Mouse (Mus musculus) heart, adult 2 months (tissue): ENCODE measurements at regions not wholly inside any gene's neighbourhood (a gene's known extent, or its start where the extent isn't known, plus 50 kb on each side); places are given as distances from the start of the nearest gene placed in this dataset.

ENCODE experiments used
- DNase-seq, 2 experiments: peaks; one replicate each; pipeline ENCODE4 v3.0.0; 2021
- H3K27ac ChIP-seq: fragments of 200-600 bp; 2 replicates; pipeline ENCODE4 v1.8.1; 2022
- H3K27me3 ChIP-seq: fragments of 200-500 bp; 2 replicates; pipeline ENCODE4 v1.6.1; 2012; ENCODE audit warnings: mild to moderate bottlenecking, low read length, inconsistent platforms, mixed read lengths; ENCODE audit not compliant: control insufficient read depth, insufficient read depth
- H3K36me3 ChIP-seq: fragments of 200-500 bp; 2 replicates; pipeline ENCODE4 v1.6.1; 2012; ENCODE audit warnings: low read length, inconsistent platforms; ENCODE audit not compliant: control insufficient read depth, insufficient read depth
- H3K4me1 ChIP-seq: fragments of 200-500 bp; 2 replicates; pipeline ENCODE4 v1.6.1; 2011; ENCODE audit warnings: low read length; ENCODE audit not compliant: control insufficient read depth, insufficient read depth
- H3K4me3 ChIP-seq: fragments of 200-600 bp; 2 replicates; pipeline ENCODE4 v1.8.1; 2022
- H3K79me2 ChIP-seq: fragments of 200-500 bp; replicated peaks from 2 replicates; pipeline ENCODE4 v1.6.1; 2012; ENCODE audit warnings: mild to moderate bottlenecking, inconsistent platforms, low read length, moderate library complexity, mixed read lengths; ENCODE audit not compliant: control insufficient read depth, insufficient read depth
- H3K9ac ChIP-seq: fragments of 200-500 bp; 2 replicates; pipeline ENCODE4 v1.6.1; 2012; ENCODE audit warnings: low read depth, mild to moderate bottlenecking, control low read depth, inconsistent platforms, low read length, mixed read lengths
- CTCF ChIP-seq: fragments of 200-600 bp; IDR thresholded peaks from 2 replicates; pipeline ENCODE4 v1.8.1; 2022; ENCODE audit warnings: antibody characterized with exemption, mild to moderate bottlenecking, moderate library complexity
- EP300 ChIP-seq: fragments of 200-500 bp; IDR thresholded peaks from 2 replicates; pipeline ENCODE4 v1.6.1; 2011; ENCODE audit warnings: low read depth, low read length, control low read depth; ENCODE audit not compliant: insufficient read depth
- POLR2A ChIP-seq: fragments of 200-500 bp; IDR thresholded peaks from 2 replicates; pipeline ENCODE4 v1.6.1; 2011; ENCODE audit warnings: mild to moderate bottlenecking, low read depth, low read length, control low read depth; ENCODE audit not compliant: insufficient read depth
- WGBS: fragments of 180-500 bp; shearing (Covaris S2); methylation state at CpG from one replicate; pipeline ENCODE4 v1.1.7; 2018; 5-methylcytosine and 5-hydroxymethylcytosine counted together
- intact Hi-C: fragments of 180-260 bp; cut with DNase I; formaldehyde crosslinking; loops from one replicate; pipeline ENCODE4 v1.15.1; 2025

DNA sequence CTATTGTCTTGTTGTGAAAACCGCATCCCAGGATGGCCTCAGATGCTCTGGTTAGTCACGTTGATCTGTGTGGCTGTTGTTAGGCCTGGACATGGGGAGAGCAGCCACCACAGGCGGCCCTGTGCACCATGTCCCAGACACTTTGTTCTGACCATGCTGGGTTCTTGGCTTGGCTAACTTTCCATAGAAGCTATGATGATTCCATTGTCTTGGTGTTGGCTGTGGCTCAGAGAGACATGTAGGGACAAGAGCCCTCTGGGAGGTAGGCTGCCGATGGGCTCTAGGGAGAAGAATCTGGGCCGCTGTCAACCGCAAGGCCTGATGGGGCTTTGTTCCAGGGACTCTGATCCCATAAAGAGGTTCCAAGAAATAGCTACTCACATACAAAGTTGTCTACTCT, 334.9 kb downstream of the Pik3r1 start:
- Histone ChIP-seq H3K79me2 (no peaks in the 10 kb centered on the region), H3K36me3 (no peaks in the 10 kb centered on the region), H3K4me3 (no peak overlapping the region), H3K4me1 (no peaks in the 10 kb centered on the region; the same call in 1 of the 2 replicates), H3K9ac (no peak overlapping the region), H3K27me3 (no peaks in the 10 kb centered on the region), H3K27ac (no peak overlapping the region)
- DNase-seq: no peak
- WGBS: 75% methylated on average over 6 of the region's 6 CpGs
- intact Hi-C loops: no loop called here
- TF ChIP-seq CTCF: no peak
- TF ChIP-seq POLR2A: no peak
- TF ChIP-seq EP300: no peak

DNA sequence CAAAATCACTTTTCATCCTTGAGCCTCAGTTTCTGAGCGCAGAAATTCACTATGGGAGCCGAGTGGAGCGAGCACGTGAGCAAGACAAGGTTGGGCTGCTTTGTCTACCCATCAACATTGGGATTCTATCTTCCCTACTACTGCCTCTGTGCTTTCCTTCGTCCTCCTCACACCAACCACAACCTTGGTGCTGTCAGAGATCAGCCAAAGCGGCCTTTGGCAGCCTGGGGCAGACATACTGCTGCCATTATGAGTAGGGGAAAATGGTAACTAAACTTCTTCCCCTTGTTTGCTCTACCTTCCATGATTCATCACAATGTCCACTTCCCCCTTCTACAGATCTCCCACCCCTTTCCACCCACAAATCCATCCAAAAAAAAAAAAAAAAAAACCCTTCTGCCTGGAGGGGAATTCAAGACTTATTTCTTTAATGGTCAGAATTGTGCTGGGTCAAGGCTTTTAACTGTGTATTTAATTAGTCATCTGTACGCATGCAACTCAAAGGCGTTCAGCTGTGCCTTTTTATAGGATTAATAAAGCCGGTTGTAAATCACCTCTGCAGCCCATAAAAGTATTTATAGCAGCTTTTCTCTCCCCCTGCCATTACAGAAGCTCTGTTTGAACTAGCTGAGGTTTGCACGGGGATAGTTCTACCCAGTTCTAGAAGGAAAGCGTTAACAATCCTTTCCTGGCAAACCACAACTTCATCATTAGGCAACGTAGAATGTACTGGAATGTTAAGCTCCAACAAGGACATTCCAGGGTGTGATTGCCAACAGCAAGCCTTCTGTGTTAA, 340.4 kb downstream of the Pik3r1 start:
- DNase-seq: no peak
- H3K4me1 ChIP-seq: no peaks in the 10 kb centered on the region; the same call in 1 of the 2 replicates
- intact Hi-C loops: no loop called here
- no peak for TF ChIP-seq EP300
- TF ChIP-seq POLR2A: no peak
- no peak for TF ChIP-seq CTCF
- H3K4me3 ChIP-seq: no peak overlapping the region
- WGBS: 79% methylated on average over 12 of the region's 12 CpGs
- H3K36me3 ChIP-seq: no peaks in the 10 kb centered on the region
- H3K27me3 ChIP-seq: no peaks in the 10 kb centered on the region
- H3K27ac ChIP-seq: no peak overlapping the region
- no peaks in the 10 kb centered on the region for H3K79me2 ChIP-seq
- no peak overlapping the region for H3K9ac ChIP-seq

DNA sequence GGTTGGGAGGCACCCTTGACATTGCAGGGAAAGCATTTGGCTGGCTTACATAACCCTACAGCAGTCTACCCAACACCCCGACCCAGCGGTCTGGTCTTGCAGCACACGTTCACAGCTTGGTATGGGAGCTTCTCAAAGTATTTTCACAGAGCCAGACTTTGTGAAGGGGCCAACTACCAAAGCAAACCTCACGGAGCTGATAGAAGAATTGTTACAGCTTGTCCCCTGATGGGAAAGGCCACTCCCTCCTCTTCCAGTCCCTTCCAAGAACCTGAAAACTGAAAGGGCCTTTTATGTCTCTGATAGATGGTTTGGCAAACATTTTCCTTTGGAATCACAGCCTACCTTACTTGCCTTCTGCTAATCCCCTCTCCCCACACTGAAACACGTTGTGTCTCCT, 341.6 kb downstream of the Pik3r1 start:
- Histone ChIP-seq H3K27me3 (no peaks in the 10 kb centered on the region), H3K27ac (no peak overlapping the region), H3K36me3 (no peaks in the 10 kb centered on the region), H3K9ac (no peak overlapping the region), H3K79me2 (no peaks in the 10 kb centered on the region), H3K4me1 (no peaks in the 10 kb centered on the region; the same call in 1 of the 2 replicates), H3K4me3 (no peak overlapping the region)
- TF ChIP-seq POLR2A: no peak
- TF ChIP-seq CTCF: no peak
- TF ChIP-seq EP300: no peak
- intact Hi-C loops: no loop called here
- 73% methylated on average over 5 of the region's 5 CpGs for WGBS
- no peak for DNase-seq

DNA sequence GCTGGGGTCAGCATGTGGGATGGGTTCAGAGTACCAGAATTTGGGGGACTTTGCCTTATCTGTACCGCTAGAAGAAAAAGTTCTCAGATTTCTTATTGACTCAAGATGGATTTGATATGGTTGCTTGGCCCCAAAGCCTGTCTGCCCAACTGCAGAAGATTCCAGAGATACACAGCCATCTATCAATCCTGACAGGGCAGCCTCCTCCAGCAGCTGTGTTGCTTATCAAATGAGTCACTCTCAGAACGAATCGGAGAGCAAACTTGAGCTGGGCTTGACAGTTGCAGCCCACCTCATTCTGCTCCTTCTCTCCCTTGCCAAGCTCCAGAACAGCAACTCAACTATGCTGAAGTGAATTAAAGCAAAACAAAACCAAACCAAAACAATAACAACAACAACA, 345.9 kb downstream of the Pik3r1 start:
- no peak for TF ChIP-seq EP300
- no peak for TF ChIP-seq POLR2A
- TF ChIP-seq CTCF: no peak
- WGBS: 40% methylated on average over 3 of the region's 3 CpGs
- Histone ChIP-seq H3K4me1 (no peaks in the 10 kb centered on the region), H3K4me3 (no peak overlapping the region), H3K79me2 (no peaks in the 10 kb centered on the region), H3K27me3 (no peaks in the 10 kb centered on the region), H3K36me3 (no peaks in the 10 kb centered on the region), H3K27ac (no peak overlapping the region), H3K9ac (no peak overlapping the region)
- no peak for DNase-seq
- intact Hi-C loops: no loop called here

DNA sequence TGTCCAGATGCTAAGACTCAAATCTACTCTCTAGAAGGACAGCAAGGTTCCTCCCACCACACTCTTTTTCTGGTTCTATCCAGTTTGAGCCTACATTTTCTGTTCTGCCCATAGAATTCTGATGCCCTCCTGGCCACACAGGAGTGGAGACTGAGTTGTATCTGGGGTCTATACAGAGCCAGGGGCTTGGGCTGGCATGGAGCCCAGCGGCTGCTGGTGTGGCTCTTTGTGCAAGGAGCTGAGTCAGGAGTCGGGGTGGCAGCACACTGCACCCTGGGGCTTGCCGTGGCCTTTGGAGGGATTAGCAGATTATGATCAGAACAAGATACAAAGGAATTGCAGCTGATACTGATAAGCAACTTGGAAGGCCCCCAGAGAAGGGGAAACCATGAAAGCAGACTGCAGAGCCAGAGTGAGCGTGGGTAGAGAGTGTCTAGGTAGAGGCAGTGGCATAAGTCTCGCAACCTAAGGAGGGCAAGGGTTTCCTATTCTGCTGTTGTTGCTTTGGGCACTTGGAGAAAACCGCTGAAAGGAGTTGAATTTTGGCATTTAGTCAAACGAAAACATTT, 348.5 kb downstream of the Pik3r1 start:
- DNase-seq: no peak
- 76% methylated on average over 7 of the region's 7 CpGs for WGBS
- TF ChIP-seq POLR2A: no peak
- TF ChIP-seq CTCF: no peak
- TF ChIP-seq EP300: no peak
- Histone ChIP-seq H3K4me1 (no peaks in the 10 kb centered on the region), H3K36me3 (no peaks in the 10 kb centered on the region), H3K4me3 (no peak overlapping the region), H3K9ac (no peak overlapping the region), H3K79me2 (no peaks in the 10 kb centered on the region), H3K27me3 (no peaks in the 10 kb centered on the region), H3K27ac (no peak overlapping the region)
- intact Hi-C loops: no loop called here

DNA sequence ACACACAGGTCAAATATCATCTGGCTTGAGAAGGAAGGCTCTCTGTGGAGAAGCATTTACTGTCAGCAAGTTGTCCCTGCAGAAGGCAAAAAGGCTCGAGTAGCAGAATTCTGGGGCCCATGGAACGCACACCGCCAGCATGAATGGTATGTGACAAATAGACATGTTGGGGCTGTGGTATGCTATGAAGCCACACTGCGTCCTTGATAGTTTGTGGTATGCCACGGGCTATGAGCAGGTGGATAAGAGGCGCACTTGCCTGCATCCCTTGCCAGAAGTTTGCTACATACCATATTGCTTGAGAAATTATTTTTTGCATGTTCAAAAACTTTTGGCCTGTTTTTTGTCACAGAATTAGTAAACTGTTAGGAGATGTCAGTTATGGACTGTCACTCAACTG, 349.7 kb downstream of the Pik3r1 start:
- TF ChIP-seq CTCF (no peak), POLR2A (no peak), EP300 (no peak)
- no peaks in the 10 kb centered on the region for H3K36me3 ChIP-seq
- H3K79me2 ChIP-seq: no peaks in the 10 kb centered on the region
- no peak for DNase-seq
- 71% methylated on average over 6 of the region's 6 CpGs for WGBS
- H3K27ac ChIP-seq: no peak overlapping the region
- intact Hi-C loops: no loop called here
- H3K4me1 ChIP-seq: no peaks in the 10 kb centered on the region
- H3K27me3 ChIP-seq: no peaks in the 10 kb centered on the region
- no peak overlapping the region for H3K9ac ChIP-seq
- H3K4me3 ChIP-seq: no peak overlapping the region
